Mouse (Mus musculus): ENCODE measurements around the gene Map3k4. TPM values are rescaled to one million over a fixed set of nuclear protein-coding genes. Genes with fewer than 3 reads are reported as not detected.

The Map3k4 gene
- polyA plus RNA-seq, 1 experiment = 33.4 TPM

- Histone ChIP-seq H3K27ac (ENCODE audit: insufficient read depth, low read length) (no peak overlapping the region), H3K27me3 (ENCODE audit: control insufficient read depth, insufficient read depth, low read length) (no peaks in the 10 kb centered on the region), H3K4me1 (ENCODE audit: control insufficient read depth, insufficient read depth, low read length) (peaks cover 13% of the 10 kb centered on the region), H3K4me3 (replicated peaks; ENCODE audit: insufficient read depth, low read depth, low read length) (no peak overlapping the region)
- DNase-seq = no peak
- 73% methylated on average over 5 of the region's 5 CpGs for WGBS
- no peak for TF ChIP-seq CTCF (IDR thresholded peaks at IDR 0.05; ENCODE audit: borderline replicate concordance, insufficient read depth, low read depth, low read length)
- no peak for TF ChIP-seq POLR2A (IDR thresholded peaks at IDR 0.05; ENCODE audit: borderline replicate concordance, insufficient read depth, low read length)
Measured at GRCm38 (mm10) chr17:12278073-12278472, 40.5 kb downstream of the Map3k4 start.

- 12% methylated on average over 4 of the region's 4 CpGs for whole genome bisulfite sequencing
- TF ChIP-seq CTCF (IDR thresholded peaks at IDR 0.05; ENCODE audit: borderline replicate concordance, insufficient read depth, low read depth, low read length) (no peak), POLR2A (IDR thresholded peaks at IDR 0.05; ENCODE audit: borderline replicate concordance, insufficient read depth, low read length) (no peak)
- H3K27me3 ChIP-seq (ENCODE audit: control insufficient read depth, insufficient read depth, low read length) = no peaks in the 10 kb centered on the region
- no peak for DNase-seq
- H3K4me3 ChIP-seq (replicated peaks; ENCODE audit: insufficient read depth, low read depth, low read length) = no peak overlapping the region
- H3K27ac ChIP-seq (ENCODE audit: insufficient read depth, low read length) = no peak overlapping the region
- H3K4me1 ChIP-seq (ENCODE audit: control insufficient read depth, insufficient read depth, low read length) = peaks cover 13% of the 10 kb centered on the region
Measured at GRCm38 (mm10) chr17:12277297-12277696, 41.3 kb downstream of the Map3k4 start.

DNA sequence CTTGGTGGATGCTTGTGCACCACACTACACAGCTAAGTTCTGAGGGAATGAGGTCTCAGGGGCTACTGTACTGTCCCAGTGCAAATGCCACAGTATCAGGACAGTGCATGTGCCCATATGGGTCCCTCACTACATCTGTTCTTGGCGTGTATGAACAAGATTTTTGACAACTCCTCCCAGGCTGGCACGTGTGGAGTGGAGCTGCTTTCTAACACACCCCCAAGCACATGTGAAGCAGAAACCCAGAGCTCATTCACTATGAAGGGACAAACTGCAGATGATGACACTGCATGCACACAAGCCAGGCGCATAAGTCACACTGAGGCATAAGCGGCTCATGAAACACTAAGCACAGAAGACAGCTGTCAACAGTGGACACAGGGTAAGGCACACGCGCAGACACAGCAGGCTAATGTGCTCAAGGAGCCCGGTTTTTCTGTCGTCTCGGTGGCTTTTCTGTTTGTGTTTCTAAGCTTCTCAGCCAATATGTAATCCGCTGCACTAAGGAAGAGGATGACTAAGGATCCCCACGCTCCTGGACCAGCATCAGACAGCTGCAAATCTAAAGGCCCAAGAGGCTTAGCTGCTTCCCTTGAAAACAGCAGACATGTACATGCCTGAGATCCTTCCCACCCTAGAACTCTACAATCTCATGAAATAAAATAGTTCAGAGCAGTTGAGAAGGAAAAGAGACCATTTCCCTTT lies 41.9 kb downstream of the Map3k4 start:
- WGBS = 57% methylated on average over 11 of the region's 11 CpGs
- TF ChIP-seq CTCF (IDR thresholded peaks at IDR 0.05; ENCODE audit: borderline replicate concordance, insufficient read depth, low read depth, low read length) = no peak
- TF ChIP-seq POLR2A (IDR thresholded peaks at IDR 0.05; ENCODE audit: borderline replicate concordance, insufficient read depth, low read length) = no peak
- Histone ChIP-seq H3K4me3 (replicated peaks; ENCODE audit: insufficient read depth, low read depth, low read length) (no peak overlapping the region), H3K27ac (ENCODE audit: insufficient read depth, low read length) (no peak overlapping the region), H3K27me3 (ENCODE audit: control insufficient read depth, insufficient read depth, low read length) (no peaks in the 10 kb centered on the region), H3K4me1 (ENCODE audit: control insufficient read depth, insufficient read depth, low read length) (peaks cover 13% of the 10 kb centered on the region)
- DNase-seq = no peak

- peaks cover 13% of the 10 kb centered on the region for H3K4me1 ChIP-seq (ENCODE audit: control insufficient read depth, insufficient read depth, low read length)
- WGBS = 67% methylated on average over 9 of the region's 9 CpGs
- no peaks in the 10 kb centered on the region for H3K27me3 ChIP-seq (ENCODE audit: control insufficient read depth, insufficient read depth, low read length)
- no peak overlapping the region for H3K27ac ChIP-seq (ENCODE audit: insufficient read depth, low read length)
- H3K4me3 ChIP-seq (replicated peaks; ENCODE audit: insufficient read depth, low read depth, low read length) = no peak overlapping the region
- no peak for DNase-seq
- TF ChIP-seq CTCF (IDR thresholded peaks at IDR 0.05; ENCODE audit: borderline replicate concordance, insufficient read depth, low read depth, low read length) (no peak), POLR2A (IDR thresholded peaks at IDR 0.05; ENCODE audit: borderline replicate concordance, insufficient read depth, low read length) (no peak)
Measured at GRCm38 (mm10) chr17:12275756-12276155, 42.8 kb downstream of the Map3k4 start.

- 91% methylated on average over 5 of the region's 5 CpGs for WGBS
- H3K4me3 ChIP-seq (replicated peaks; ENCODE audit: insufficient read depth, low read depth, low read length) = no peak overlapping the region
- TF ChIP-seq POLR2A (IDR thresholded peaks at IDR 0.05; ENCODE audit: borderline replicate concordance, insufficient read depth, low read length) = no peak
- no peak for TF ChIP-seq CTCF (IDR thresholded peaks at IDR 0.05; ENCODE audit: borderline replicate concordance, insufficient read depth, low read depth, low read length)
- no peaks in the 10 kb centered on the region for H3K27me3 ChIP-seq (ENCODE audit: control insufficient read depth, insufficient read depth, low read length)
- peaks cover 13% of the 10 kb centered on the region for H3K4me1 ChIP-seq (ENCODE audit: control insufficient read depth, insufficient read depth, low read length)
- DNase-seq = no peak
- no peak overlapping the region for H3K27ac ChIP-seq (ENCODE audit: insufficient read depth, low read length)
Measured at GRCm38 (mm10) chr17:12273032-12273431, 45.6 kb downstream of the Map3k4 start.

DNA sequence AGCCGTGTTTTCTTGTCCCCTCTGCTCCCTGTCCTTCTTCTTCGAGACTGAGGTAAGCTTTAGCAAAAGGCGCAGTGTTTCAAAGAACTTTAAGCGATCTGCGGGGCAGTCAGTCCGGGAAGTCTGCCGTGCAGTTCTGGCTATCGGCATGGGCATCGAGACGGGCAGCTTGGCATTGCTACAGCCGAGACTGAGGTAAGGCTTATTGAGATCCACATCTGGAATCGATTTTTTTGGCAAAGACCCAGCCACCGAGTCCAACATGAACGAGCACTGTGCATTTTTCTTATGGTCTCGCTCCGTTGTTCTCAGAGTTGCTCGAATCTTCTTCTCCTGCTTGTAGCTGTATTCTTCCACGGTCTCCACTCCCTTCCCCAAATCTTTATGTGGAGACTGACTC lies 46.8 kb downstream of the Map3k4 start:
- Histone ChIP-seq H3K4me1 (ENCODE audit: control insufficient read depth, insufficient read depth, low read length) (peaks cover 11% of the 10 kb centered on the region; the same call in 1 of the 2 replicates), H3K27me3 (ENCODE audit: control insufficient read depth, insufficient read depth, low read length) (no peaks in the 10 kb centered on the region), H3K4me3 (replicated peaks; ENCODE audit: insufficient read depth, low read depth, low read length) (no peak overlapping the region), H3K27ac (ENCODE audit: insufficient read depth, low read length) (no peak overlapping the region)
- TF ChIP-seq POLR2A (IDR thresholded peaks at IDR 0.05; ENCODE audit: borderline replicate concordance, insufficient read depth, low read length) = no peak
- TF ChIP-seq CTCF (IDR thresholded peaks at IDR 0.05; ENCODE audit: borderline replicate concordance, insufficient read depth, low read depth, low read length) = no peak
- DNase-seq = no peak
- 91% methylated on average over 18 of the region's 18 CpGs for WGBS

DNA sequence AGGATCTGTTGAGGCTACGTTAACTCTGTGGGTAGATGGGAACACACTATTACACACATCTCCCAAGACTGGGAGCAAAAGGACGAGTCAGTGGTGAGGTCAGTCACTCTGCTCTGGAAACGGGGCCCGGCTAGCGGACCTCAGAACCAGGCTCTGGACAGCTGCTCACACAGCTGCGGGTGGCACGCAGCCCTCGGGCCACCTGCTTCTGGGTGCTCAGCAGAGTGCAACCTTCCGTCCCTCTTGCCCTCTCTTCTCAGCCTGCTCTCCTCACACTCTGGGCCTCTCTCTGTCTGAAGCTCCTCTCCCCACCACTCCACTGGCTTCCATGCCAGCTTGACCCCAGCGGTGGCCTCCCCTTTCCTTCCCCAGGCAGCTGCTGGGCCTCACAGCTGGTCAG lies 50.1 kb downstream of the Map3k4 start:
- H3K4me1 ChIP-seq (ENCODE audit: control insufficient read depth, insufficient read depth, low read length) = peaks cover 15% of the 10 kb centered on the region; the same call in 1 of the 2 replicates
- H3K27me3 ChIP-seq (ENCODE audit: control insufficient read depth, insufficient read depth, low read length) = no peaks in the 10 kb centered on the region
- H3K27ac ChIP-seq (ENCODE audit: insufficient read depth, low read length) = no peak overlapping the region
- H3K4me3 ChIP-seq (replicated peaks; ENCODE audit: insufficient read depth, low read depth, low read length) = no peak overlapping the region
- DNase-seq = no peak
- TF ChIP-seq POLR2A (IDR thresholded peaks at IDR 0.05; ENCODE audit: borderline replicate concordance, insufficient read depth, low read length) = no peak
- no peak for TF ChIP-seq CTCF (IDR thresholded peaks at IDR 0.05; ENCODE audit: borderline replicate concordance, insufficient read depth, low read depth, low read length)
- WGBS = 58% methylated on average over 10 of the region's 10 CpGs

- Histone ChIP-seq H3K27me3 (ENCODE audit: control insufficient read depth, insufficient read depth, low read length) (no peaks in the 10 kb centered on the region), H3K4me1 (ENCODE audit: control insufficient read depth, insufficient read depth, low read length) (peaks cover 15% of the 10 kb centered on the region; the same call in 1 of the 2 replicates), H3K4me3 (replicated peaks; ENCODE audit: insufficient read depth, low read depth, low read length) (no peak overlapping the region), H3K27ac (ENCODE audit: insufficient read depth, low read length) (no peak overlapping the region)
- no peak for TF ChIP-seq CTCF (IDR thresholded peaks at IDR 0.05; ENCODE audit: borderline replicate concordance, insufficient read depth, low read depth, low read length)
- TF ChIP-seq POLR2A (IDR thresholded peaks at IDR 0.05; ENCODE audit: borderline replicate concordance, insufficient read depth, low read length) = no peak
- DNase-seq = no peak
- 77% methylated on average over 4 of the region's 4 CpGs for WGBS
Measured at GRCm38 (mm10) chr17:12268091-12268490, 50.5 kb downstream of the Map3k4 start.
